Mouse (Mus musculus) kidney, postnatal 0 days (tissue): ENCODE data around the gene Tead3. TPM values are rescaled to one million over a fixed set of nuclear protein-coding genes. Genes with fewer than 3 reads are reported as not detected.
A peak's percentile ranks its signal among the peaks of the same experiment; 100 is the strongest.

Experiments used
- ATAC-seq: fragments of 200-750 bp; cut with Nextera tagmentation; replicated peaks from 2 replicates; pipeline ENCODE4 v1.8.0; 2017; ENCODE audit warnings: low read depth, moderate number of reproducible peaks, moderate TSS enrichment, moderate library complexity; ENCODE audit not compliant: low FRiP score
- DNase-seq: peaks from one replicate; pipeline ENCODE4 v3.0.0-alpha.2; 2016; ENCODE audit warnings: low spot score
- H3K27ac ChIP-seq: fragments of 300-500 bp; sonication (generic); 2 replicates; pipeline ENCODE4 v1.5.1; 2014; ENCODE audit warnings: mild to moderate bottlenecking
- H3K27me3 ChIP-seq: fragments of 300-500 bp; sonication (generic); 2 replicates; pipeline ENCODE4 v1.6.1; 2014; ENCODE audit warnings: low read length, mixed read lengths; ENCODE audit not compliant: insufficient read depth
- H3K36me3 ChIP-seq: fragments of 300-500 bp; sonication (generic); 2 replicates; pipeline ENCODE4 v1.6.1; 2014; ENCODE audit warnings: low read length, mixed read lengths; ENCODE audit not compliant: insufficient read depth
- H3K4me1 ChIP-seq: fragments of 300-500 bp; sonication (generic); replicated peaks from 2 replicates; pipeline ENCODE4 v1.6.1; 2014; ENCODE audit warnings: antibody characterized with exemption, low read length, mixed read lengths; ENCODE audit not compliant: insufficient read depth
- H3K4me2 ChIP-seq: fragments of 300-500 bp; sonication (generic); 2 replicates; pipeline ENCODE4 v1.6.1; 2014; ENCODE audit warnings: mild to moderate bottlenecking, low read length, moderate library complexity, mixed read lengths
- H3K4me3 ChIP-seq: fragments of 300-500 bp; sonication (generic); replicated peaks from 2 replicates; pipeline ENCODE4 v1.5.1; 2014; ENCODE audit warnings: low read depth, low read length
- H3K9ac ChIP-seq: fragments of 300-500 bp; sonication (generic); 2 replicates; pipeline ENCODE4 v1.6.1; 2014; ENCODE audit warnings: low read depth, low read length
- H3K9me3 ChIP-seq: fragments of 300-500 bp; sonication (generic); replicated peaks from 2 replicates; pipeline ENCODE4 v1.6.1; 2016; ENCODE audit warnings: low read length, inconsistent platforms, mixed read lengths
- CTCF ChIP-seq: IDR thresholded peaks from 2 replicates; pipeline ENCODE4 v1.5.1; 2016; ENCODE audit warnings: antibody characterized with exemption, low read depth, mild to moderate bottlenecking, moderate library complexity
- WGBS: fragments of 180-500 bp; shearing (Covaris S2); extraction: QIAGEN DNeasy Blood & Tissue Kit; methylation state at CpG from one replicate; pipeline ENCODE4 v1.1.7; 2014; 5-methylcytosine and 5-hydroxymethylcytosine counted together
- polyA plus RNA-seq: library from polyadenylated mRNA; unstranded; fragments of >200 nt; fragmentation: Nextera tagmentation; extraction: Ambion mirVana; gene quantifications from 2 replicates; pipeline ENCODE4 v1.2.1, GENCODE M21; 2015

Gene Tead3
- polyA plus RNA-seq, 1 experiment from 2014 or later = 7.7 TPM

DNA sequence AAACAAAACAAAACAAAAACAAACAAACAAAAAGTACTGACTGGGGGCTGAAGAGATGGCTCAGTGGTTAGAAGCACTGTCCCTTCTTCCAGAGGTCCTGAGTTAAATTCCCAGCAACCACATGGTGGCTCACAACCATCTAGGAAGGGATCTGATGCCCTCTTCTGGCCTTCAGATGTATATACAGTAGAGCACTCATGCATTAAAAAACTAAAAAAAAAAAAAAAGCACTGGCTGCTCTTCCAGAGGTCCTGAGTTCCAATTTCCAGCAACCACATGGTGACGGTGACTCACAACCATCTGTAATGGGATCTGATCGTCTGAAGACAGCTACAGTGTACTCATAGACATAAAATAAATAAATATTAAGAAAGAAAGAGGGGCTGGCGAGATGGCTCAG is 39.8 kb downstream of the Tead3 start:
- H3K9me3 ChIP-seq = no peaks in the 10 kb centered on the region
- no peak for ATAC-seq
- no peak overlapping the region for H3K9ac ChIP-seq
- H3K27me3 ChIP-seq = no peaks in the 10 kb centered on the region
- no peak overlapping the region for H3K4me3 ChIP-seq
- no peak overlapping the region for H3K27ac ChIP-seq
- TF ChIP-seq CTCF = peak; percentile 31; the same call in 1 of the 2 replicates
- H3K4me2 ChIP-seq = no peak overlapping the region
- DNase-seq = no peak
- peaks cover 7% of the 10 kb centered on the region for H3K4me1 ChIP-seq
- 0 out of 2 replicates have a peak, but pooled peaks cover 2% of the 10 kb centered on the region for H3K36me3 ChIP-seq
- WGBS = 79% methylated on average over 3 of the region's 3 CpGs

GRCm38 (mm10) chr17:28308297-28309195 is 42.1 kb downstream of the Tead3 start:
- Histone ChIP-seq H3K4me2 (no peak overlapping the region), H3K4me3 (no peak overlapping the region), H3K36me3 (no peaks in the 10 kb centered on the region), H3K9ac (no peak overlapping the region), H3K9me3 (no peaks in the 10 kb centered on the region), H3K27ac (no peak overlapping the region), H3K4me1 (no peaks in the 10 kb centered on the region), H3K27me3 (no peaks in the 10 kb centered on the region)
- peak; percentile 96 for DNase-seq
- ATAC-seq = 0 out of 2 replicates have a peak, but pooled peaks have one; percentile 4
- WGBS = 13% methylated on average over 18 of the region's 18 CpGs
- peak; percentile 96 for TF ChIP-seq CTCF

DNA sequence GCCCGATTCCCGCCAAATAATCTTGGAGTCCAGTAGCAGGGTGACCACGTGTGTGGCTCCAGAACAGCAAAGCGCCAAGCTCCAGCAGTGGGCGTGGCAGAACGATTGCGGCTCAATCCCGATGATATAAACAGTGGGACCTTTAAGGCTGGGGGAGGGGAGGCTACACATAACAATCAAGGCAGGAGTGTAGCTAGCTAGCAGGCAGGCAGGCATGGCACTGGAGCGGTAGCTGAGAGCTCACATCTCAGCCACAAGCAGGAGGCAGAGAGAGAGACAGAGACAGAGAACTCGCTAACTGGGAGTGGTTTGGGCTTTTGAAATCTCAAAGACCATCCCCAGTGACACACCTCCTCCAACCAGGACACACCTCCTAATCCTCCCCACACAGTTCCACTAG is 45.4 kb downstream of the Tead3 start:
- Histone ChIP-seq H3K9me3 (no peaks in the 10 kb centered on the region), H3K4me3 (no peak overlapping the region), H3K4me1 (no peaks in the 10 kb centered on the region), H3K9ac (no peak overlapping the region), H3K36me3 (no peaks in the 10 kb centered on the region), H3K27me3 (no peaks in the 10 kb centered on the region), H3K27ac (no peak overlapping the region), H3K4me2 (no peak overlapping the region)
- no peak for ATAC-seq
- 63% methylated on average over 10 of the region's 10 CpGs for WGBS
- DNase-seq = no peak
- TF ChIP-seq CTCF = no peak

DNA sequence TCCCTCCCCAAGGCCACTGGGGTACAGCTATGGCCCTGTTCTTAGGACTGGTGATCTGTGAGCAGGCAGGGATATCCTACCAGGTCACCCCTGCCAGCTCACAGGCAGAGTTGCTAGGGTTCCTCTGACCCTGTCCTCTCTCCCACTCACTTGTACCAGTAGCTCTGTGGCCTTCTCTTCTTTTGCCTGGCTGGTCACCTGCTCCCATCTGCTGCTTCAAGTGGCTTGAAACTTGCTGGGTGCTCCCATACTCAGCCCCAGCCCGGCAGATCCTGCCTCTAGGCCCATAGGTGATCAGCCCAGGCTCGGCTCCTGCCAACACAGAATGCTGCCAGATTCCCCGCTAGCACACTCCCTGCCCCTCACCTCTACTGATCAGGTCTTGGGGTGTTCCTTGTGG is 49.8 kb downstream of the Tead3 start:
- ATAC-seq = no peak
- no peak for DNase-seq
- no peak for TF ChIP-seq CTCF
- no peak overlapping the region for H3K4me3 ChIP-seq
- peaks cover 17% of the 10 kb centered on the region for H3K36me3 ChIP-seq
- no peak overlapping the region for H3K27ac ChIP-seq
- no peak overlapping the region for H3K4me2 ChIP-seq
- no peak overlapping the region for H3K9ac ChIP-seq
- WGBS = 61% methylated on average over 3 of the region's 3 CpGs
- H3K4me1 ChIP-seq = 0 out of 2 replicates have a peak, but pooled peaks cover 6% of the 10 kb centered on the region
- no peaks in the 10 kb centered on the region for H3K27me3 ChIP-seq
- no peaks in the 10 kb centered on the region for H3K9me3 ChIP-seq

DNA sequence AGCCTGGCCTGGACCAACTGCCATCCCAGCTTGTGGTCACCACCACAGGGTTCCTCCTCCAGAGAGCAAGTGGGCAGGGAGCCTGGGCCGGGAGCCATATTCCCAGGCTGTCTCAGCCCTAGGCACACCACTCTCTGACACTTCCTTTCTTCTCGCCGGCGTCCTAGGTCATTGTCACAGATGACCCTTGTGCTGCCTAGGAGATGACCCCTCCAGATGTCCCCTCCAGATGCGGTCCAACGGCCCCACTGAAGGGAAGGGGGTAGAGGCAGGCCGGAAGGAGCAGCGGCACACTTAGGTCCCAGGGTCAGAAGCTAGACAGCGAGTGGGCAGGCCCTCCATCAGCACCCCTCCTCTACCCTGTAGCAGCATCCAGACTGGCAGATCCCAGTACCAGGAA is 50.3 kb downstream of the Tead3 start:
- Histone ChIP-seq H3K9me3 (no peaks in the 10 kb centered on the region), H3K27ac (peak overlapping the region; percentile 31; the same call in 1 of the 2 replicates), H3K4me3 (no peak overlapping the region), H3K4me1 (0 out of 2 replicates have a peak, but pooled peaks cover 6% of the 10 kb centered on the region), H3K36me3 (peaks cover 17% of the 10 kb centered on the region), H3K9ac (no peak overlapping the region), H3K27me3 (no peaks in the 10 kb centered on the region), H3K4me2 (no peak overlapping the region)
- ATAC-seq (peak; percentile 29; the same call in 1 of the 2 replicates), DNase-seq (no peak)
- no peak for TF ChIP-seq CTCF
- WGBS = 39% methylated on average over 9 of the region's 9 CpGs

- Histone ChIP-seq H3K9me3 (no peaks in the 10 kb centered on the region), H3K27ac (peak overlapping the region; percentile 31; the same call in 1 of the 2 replicates)
- 39% methylated on average over 10 of the region's 11 CpGs for WGBS
These were observed 50.8 kb downstream of the Tead3 start for GRCm38 (mm10) chr17:28299669-28300320.

More at GRCm38 (mm10) chr17:28299669-28300320, 50.8 kb downstream of the Tead3 start:
- Histone ChIP-seq H3K36me3 (peaks cover 17% of the 10 kb centered on the region), H3K4me3 (no peak overlapping the region), H3K4me1 (0 out of 2 replicates have a peak, but pooled peaks cover 6% of the 10 kb centered on the region), H3K27me3 (no peaks in the 10 kb centered on the region), H3K9ac (0 out of 2 replicates have a peak overlapping the region, but pooled peaks have one; percentile 18), H3K4me2 (no peak overlapping the region)
- DNase-seq (no peak), ATAC-seq (0 out of 2 replicates have a peak, but pooled peaks have one; percentile 8)
- no peak for TF ChIP-seq CTCF
